Mouse (Mus musculus) central nervous system, embryonic 18 days (tissue): ENCODE results near the gene Tmem132e. TPM values are rescaled to one million over a fixed set of nuclear protein-coding genes. Genes with fewer than 3 reads are reported as not detected.

ENCODE experiments used
- polyA plus RNA-seq: library from polyadenylated mRNA; depleted of rRNA; stranded (reverse); fragments of >200 nt; gene quantifications from 2 replicates; pipeline ENCODE4 v1.2.3, GENCODE M21; 2012; rRNA removed

The Tmem132e gene
- 12.3 and 12.8 TPM in 2 replicates for polyA plus RNA-seq

GRCm38 (mm10) chr11:82388371-82389313, at the start of gene Tmem132e:
TSS of gene Tmem132e (plus strand) at chr11:82388900.

Other genes with a start within 250 kb of the Tmem132e start
- gene Ccl1, start 83.2 kb upstream of the Tmem132e start, polyA plus RNA-seq, result 0.13 and 0.27 TPM in 2 replicates